Mouse (Mus musculus) myocyte (in vitro differentiated cells): Measurements from ENCODE around the gene Sclt1.

Experiments
- CEBPB ChIP-seq: IDR thresholded peaks from 2 replicates; pipeline ENCODE4 v1.6.1; 2011; ENCODE audit warnings: mild to moderate bottlenecking, moderate library complexity; ENCODE audit not compliant: poor library complexity, insufficient read depth, severe bottlenecking
- MYOG ChIP-seq, 3 experiments: IDR thresholded peaks; one replicate each; pipeline ENCODE4 v1.6.1; 2011; ENCODE audit warnings: control low read depth in 2 of 3, low read depth in 2 of 3, mild to moderate bottlenecking in 2 of 3; ENCODE audit not compliant: insufficient read length in 2 of 3, control insufficient read depth in 1 of 3, insufficient read depth in 1 of 3
- POLR2A ChIP-seq: IDR thresholded peaks from one replicate; pipeline ENCODE4 v1.6.1; 2011; ENCODE audit warnings: low read depth, mild to moderate bottlenecking, control low read depth, moderate library complexity; ENCODE audit not compliant: insufficient read length
- POLR2AphosphoS2 ChIP-seq: IDR thresholded peaks from one replicate; pipeline ENCODE4 v1.6.1; 2011; ENCODE audit warnings: low read depth, control low read depth; ENCODE audit not compliant: insufficient read length
- REST ChIP-seq: IDR thresholded peaks from one replicate; pipeline ENCODE4 v1.6.1; 2011; ENCODE audit warnings: mild to moderate bottlenecking, control low read depth, moderate library complexity; ENCODE audit not compliant: insufficient read depth, insufficient read length
- TCF12 ChIP-seq: IDR thresholded peaks from one replicate; pipeline ENCODE4 v1.6.1; 2011; ENCODE audit warnings: mild to moderate bottlenecking, control low read depth; ENCODE audit not compliant: poor library complexity, insufficient read depth, severe bottlenecking
- USF1 ChIP-seq: IDR thresholded peaks from one replicate; pipeline ENCODE4 v1.6.1; 2011; ENCODE audit warnings: low read depth, mild to moderate bottlenecking, control low read depth, moderate library complexity

- TF ChIP-seq USF1 (no peak), POLR2A (no peak), POLR2AphosphoS2 (no peak), REST (no peak), CEBPB (no peak), TCF12 (no peak), MYOG (IDR thresholded peaks at IDR 0.05; ENCODE audit: control insufficient read depth in 1 of 3, insufficient read depth in 1 of 3, insufficient read length in 2 of 3, low read depth in 2 of 3) (no peak)
Observed at GRCm38 (mm10) chr3:41614230-41614985, 127.9 kb downstream of the Sclt1 start.
